Comparison of ENCODE assay signal across 8 mouse cellular contexts in the genomic region with DNA sequence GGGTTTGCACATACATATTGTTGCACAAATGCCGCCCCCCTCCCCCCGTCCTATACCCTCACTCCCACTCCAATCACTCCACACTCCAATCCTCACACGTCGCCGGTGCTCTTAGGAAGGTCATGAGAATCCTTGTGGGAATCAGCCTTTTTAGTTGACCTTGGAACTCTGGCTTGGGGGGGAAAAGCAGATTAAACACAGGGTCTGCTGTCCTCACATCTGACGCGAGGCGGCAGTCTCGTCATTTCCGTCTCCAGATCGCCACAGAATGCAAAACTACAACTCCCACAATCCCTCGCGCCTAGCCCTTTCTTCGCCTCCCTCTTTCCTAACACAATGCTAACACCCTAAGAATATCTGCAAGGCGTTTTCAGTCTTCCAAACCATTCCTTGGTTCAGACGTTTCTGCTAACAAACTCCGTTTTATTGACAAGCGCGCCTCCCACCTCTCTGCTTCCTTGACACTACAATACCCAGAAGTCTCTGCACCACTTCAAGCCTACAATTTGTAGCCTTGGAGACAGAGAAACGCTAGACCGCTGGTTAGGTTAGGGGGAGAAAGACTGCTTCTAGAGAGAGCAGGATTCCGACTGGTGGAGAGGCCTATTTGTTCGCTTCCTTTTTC. TPM values are rescaled to one million over a fixed set of nuclear protein-coding genes. Genes with fewer than 3 reads are reported as not detected.
A peak's percentile ranks its signal among the peaks of the same experiment; 100 is the strongest.
DNase-seq lines count a peak whose midpoint lies in the region; ATAC-seq and TF ChIP-seq lines count a peak whose summit lies in the region.

No protein-coding gene starts in this region.

- H3K9ac ChIP-seq in ES-Bruce4 (ENCODE audit: low read depth, poor library complexity, severe bottlenecking) = peak overlapping the region; percentile 41
- peak overlapping the region; percentile 62 for H3K9ac ChIP-seq in forebrain, embryonic 13.5 days
- peak overlapping the region; percentile 61 for H3K9ac ChIP-seq in neural tube, embryonic 15.5 days (replicated peaks)

- peak overlapping the region; percentile 97 for H3K4me3 ChIP-seq in ES-Bruce4 (ENCODE audit: low read depth, low read length)
- peak overlapping the region; percentile 53 for H3K4me3 ChIP-seq in forebrain, embryonic 13.5 days
- H3K4me3 ChIP-seq in neural tube, embryonic 15.5 days (replicated peaks) = peak overlapping the region; percentile 59

- no peaks in the 10 kb centered on the region for H3K4me1 ChIP-seq in ES-Bruce4 (ENCODE audit: control insufficient read depth, insufficient read depth, low read length)
- peaks cover 19% of the 10 kb centered on the region for H3K4me1 ChIP-seq in forebrain, embryonic 13.5 days
- H3K4me1 ChIP-seq in neural tube, embryonic 15.5 days = peaks cover 28% of the 10 kb centered on the region

- peak; percentile 70 for TF ChIP-seq CTCF in ES-Bruce4 (IDR thresholded peaks at IDR 0.05; ENCODE audit: low read depth, low read length)

- no peaks in the 10 kb centered on the region for H3K9me3 ChIP-seq in ES-Bruce4 (replicated peaks; ENCODE audit: control insufficient read depth, insufficient read depth, low read length, poor library complexity, severe bottlenecking)
- H3K9me3 ChIP-seq in forebrain, embryonic 13.5 days (replicated peaks) = no peaks in the 10 kb centered on the region
- H3K9me3 ChIP-seq in neural tube, embryonic 15.5 days (replicated peaks) = no peaks in the 10 kb centered on the region

- H3K4me2 ChIP-seq in forebrain, embryonic 13.5 days = peak overlapping the region; percentile 61
- peak overlapping the region; percentile 65 for H3K4me2 ChIP-seq in neural tube, embryonic 15.5 days

- peak; percentile 82 for DNase-seq in c-Kit-positive CD71-positive TER-119-positive erythroid progenitor cells, embryonic 14.5 days (ENCODE audit: low spot score)
- peak; percentile 73 to 81 for DNase-seq in heart, postnatal 14 days
- DNase-seq in layer of hippocampus, adult 11-12 months (ENCODE audit: low spot score) = peak; percentile 86
- DNase-seq in lung, adult 18-20 months = peak; percentile 80 to 83
- DNase-seq in testis, postnatal 14 days (ENCODE audit: low spot score) = peak; percentile 77

- no peak overlapping the region for H3K27ac ChIP-seq in ES-Bruce4 (ENCODE audit: insufficient read depth, low read length)
- H3K27ac ChIP-seq in forebrain, embryonic 13.5 days = peak overlapping the region; percentile 81
- H3K27ac ChIP-seq in neural tube, embryonic 15.5 days (replicated peaks) = peak overlapping the region; percentile 96

- H3K36me3 ChIP-seq in ES-Bruce4 (ENCODE audit: control insufficient read depth, insufficient read depth, low read length, poor library complexity, severe bottlenecking) = no peaks in the 10 kb centered on the region
- no peaks in the 10 kb centered on the region for H3K36me3 ChIP-seq in forebrain, embryonic 13.5 days (ENCODE audit: poor library complexity, severe bottlenecking)
- H3K36me3 ChIP-seq in neural tube, embryonic 15.5 days = no peaks in the 10 kb centered on the region

- WGBS in forebrain, embryonic 13.5 days = under 1% methylated on average over 23 of the region's 23 CpGs
- WGBS in neural tube, embryonic 15.5 days = 3% methylated on average over 23 of the region's 23 CpGs

- no peak for TF ChIP-seq EP300 in ES-Bruce4 (IDR thresholded peaks at IDR 0.05; ENCODE audit: insufficient read depth, low read depth, low read length)

- no peaks in the 10 kb centered on the region for H3K27me3 ChIP-seq in ES-Bruce4 (ENCODE audit: control insufficient read depth, insufficient read depth, low read length, poor library complexity, severe bottlenecking)
- no peaks in the 10 kb centered on the region for H3K27me3 ChIP-seq in forebrain, embryonic 13.5 days
- no peaks in the 10 kb centered on the region for H3K27me3 ChIP-seq in neural tube, embryonic 15.5 days (replicated peaks)

- no peak for TF ChIP-seq POLR2A in ES-Bruce4 (IDR thresholded peaks at IDR 0.05; ENCODE audit: insufficient read depth, low read length)

- intact Hi-C loops in heart, postnatal 14 days (cut with DNase I) = no loop called here

- ATAC-seq in forebrain, embryonic 13.5 days = peak; percentile 74
- ATAC-seq in neural tube, embryonic 15.5 days (ENCODE audit: low FRiP score) = peak; percentile 73

RNA-seq across cellular contexts. Expression of a gene that starts 2.8 kb away (rescaled TPM):
- 12.7 and 12.8 TPM in 2 replicates for polyA plus RNA-seq in ES-Bruce4 (2011; ENCODE audit: insufficient read depth, insufficient read length, low read depth, missing spikeins)
- 14.8 and 16.5 TPM in 2 replicates for polyA plus RNA-seq in forebrain, embryonic 13.5 days (2015; fragmentation: Nextera tagmentation; extraction: Ambion mirVana)
- 1 to 10 TPM; 3.2 to 3.5 TPM for total RNA-seq in heart, postnatal 14 days (2021)
- 14.3 and 16.2 TPM in 2 replicates for polyA plus RNA-seq in neural tube, embryonic 15.5 days (2015; fragmentation: Nextera tagmentation; extraction: Ambion mirVana)

RNA-seq across cellular contexts. Expression of a gene that starts 31.1 kb away (rescaled TPM):
- polyA plus RNA-seq in ES-Bruce4 (2011; ENCODE audit: insufficient read depth, insufficient read length, low read depth, missing spikeins) = 40.1 and 42.4 TPM in 2 replicates
- polyA plus RNA-seq in forebrain, embryonic 13.5 days (2015; fragmentation: Nextera tagmentation; extraction: Ambion mirVana) = not detected in 2 replicates
- total RNA-seq in heart, postnatal 14 days (2021) = not detected
- polyA plus RNA-seq in neural tube, embryonic 15.5 days (2015; fragmentation: Nextera tagmentation; extraction: Ambion mirVana) = 0.37 TPM in 1 of 2 replicates, not detected in the other

RNA-seq across cellular contexts. Expression of a gene that starts 47.5 kb away (rescaled TPM):
- polyA plus RNA-seq in ES-Bruce4 (2011; ENCODE audit: insufficient read depth, insufficient read length, low read depth, missing spikeins) = 4.4 and 6.2 TPM in 2 replicates
- polyA plus RNA-seq in forebrain, embryonic 13.5 days (2015; fragmentation: Nextera tagmentation; extraction: Ambion mirVana) = 9.2 and 9.9 TPM in 2 replicates
- 1 to 10 TPM; 1.0 to 1.5 TPM for total RNA-seq in heart, postnatal 14 days (2021)
- polyA plus RNA-seq in neural tube, embryonic 15.5 days (2015; fragmentation: Nextera tagmentation; extraction: Ambion mirVana) = 12.7 and 13.7 TPM in 2 replicates

RNA-seq across cellular contexts. Expression of a gene that starts 60.0 kb away (rescaled TPM):
- 3.2 and 3.8 TPM in 2 replicates for polyA plus RNA-seq in ES-Bruce4 (2011; ENCODE audit: insufficient read depth, insufficient read length, low read depth, missing spikeins)
- 4.1 and 4.9 TPM in 2 replicates for polyA plus RNA-seq in forebrain, embryonic 13.5 days (2015; fragmentation: Nextera tagmentation; extraction: Ambion mirVana)
- under 1 TPM; 0.22 to 0.32 TPM for total RNA-seq in heart, postnatal 14 days (2021)
- 7.3 and 9.0 TPM in 2 replicates for polyA plus RNA-seq in neural tube, embryonic 15.5 days (2015; fragmentation: Nextera tagmentation; extraction: Ambion mirVana)

Comparison
In these comparisons a context has a peak if more than half of its experiments do, and no peak if none do; other contexts are left out.
1. RNA of a gene that starts 31.1 kb away (polyA plus RNA-seq): 40.1 to 42.4 TPM in ES-Bruce4; not detected in forebrain, embryonic 13.5 days and 0.37 TPM in neural tube, embryonic 15.5 days; every median in the first group is over 10 times any median in the second.
2. Peak in every context shown above with its lines, with median percentiles within 50 percentile points of each other: H3K4me3 ChIP-seq, H3K9ac ChIP-seq and DNase-seq.